Mouse (Mus musculus) limb, embryonic 10.5 days (tissue): ENCODE measurements at regions not wholly inside any gene's neighbourhood (a gene's known extent, or its start where the extent isn't known, plus 50 kb on each side); places are given as distances from the start of the nearest gene placed in this dataset.
"Not testable (repeated sequence)": the region's sequence is repeated elsewhere in the genome, so short reads cannot be mapped to it uniquely, and the experiment has no call there.

Experiments used
- DNase-seq: peaks from one replicate; pipeline ENCODE4 v3.0.0-alpha.2; 2017; ENCODE audit warnings: low spot score
- H3K27ac ChIP-seq: fragments of 300-500 bp; sonication (generic); 2 replicates; pipeline ENCODE4 v1.5.1; 2016; ENCODE audit warnings: mild to moderate bottlenecking
- H3K27me3 ChIP-seq: fragments of 300-500 bp; sonication (generic); 2 replicates; pipeline ENCODE4 v1.6.1; 2016; ENCODE audit warnings: low read depth, mild to moderate bottlenecking; ENCODE audit not compliant: poor library complexity, severe bottlenecking
- H3K36me3 ChIP-seq: fragments of 300-500 bp; sonication (generic); 2 replicates; pipeline ENCODE4 v1.6.1; 2016; ENCODE audit warnings: mild to moderate bottlenecking, moderate library complexity
- H3K4me1 ChIP-seq: fragments of 300-500 bp; sonication (generic); 2 replicates; pipeline ENCODE4 v1.6.1; 2016
- H3K4me3 ChIP-seq: fragments of 300-500 bp; sonication (generic); 2 replicates; pipeline ENCODE4 v1.5.1; 2016; ENCODE audit warnings: mild to moderate bottlenecking, moderate library complexity
- H3K9me3 ChIP-seq: fragments of 300-500 bp; sonication (generic); replicated peaks from 2 replicates; pipeline ENCODE4 v1.6.1; 2016; ENCODE audit warnings: mild to moderate bottlenecking
- WGBS: fragments of 180-500 bp; shearing (Covaris S2); methylation state at CpG from one replicate; pipeline ENCODE4 v1.1.7; 2016; 5-methylcytosine and 5-hydroxymethylcytosine counted together

DNA sequence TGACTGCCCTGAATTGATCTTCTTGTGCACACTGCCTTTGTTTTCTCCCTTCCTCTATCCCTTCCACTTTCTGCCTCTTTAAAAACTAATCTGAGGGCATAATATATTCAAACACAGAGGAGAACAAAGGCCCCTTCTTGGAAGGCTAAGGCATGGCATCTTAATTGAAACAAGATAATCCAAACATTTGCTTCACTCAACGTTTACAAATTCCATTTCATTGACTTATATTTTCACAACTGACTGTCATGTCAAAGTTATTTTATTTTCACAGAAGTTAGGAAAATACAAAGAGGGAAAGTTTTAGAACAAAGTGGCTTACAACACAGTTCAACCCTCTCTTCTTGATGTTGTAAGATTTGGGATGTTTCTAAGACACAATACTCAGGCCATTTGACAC lies 251.9 kb downstream of the Lpin1 start:
- no peak overlapping the region for H3K4me3 ChIP-seq
- H3K36me3 ChIP-seq = no peaks in the 10 kb centered on the region
- H3K4me1 ChIP-seq = no peaks in the 10 kb centered on the region
- H3K9me3 ChIP-seq = 0 out of 2 replicates have a peak, but pooled peaks cover 3% of the 10 kb centered on the region
- 48% methylated on average over 1 of the region's 1 CpGs for WGBS
- no peak for DNase-seq
- no peaks in the 10 kb centered on the region for H3K27me3 ChIP-seq
- no peak overlapping the region for H3K27ac ChIP-seq

DNA sequence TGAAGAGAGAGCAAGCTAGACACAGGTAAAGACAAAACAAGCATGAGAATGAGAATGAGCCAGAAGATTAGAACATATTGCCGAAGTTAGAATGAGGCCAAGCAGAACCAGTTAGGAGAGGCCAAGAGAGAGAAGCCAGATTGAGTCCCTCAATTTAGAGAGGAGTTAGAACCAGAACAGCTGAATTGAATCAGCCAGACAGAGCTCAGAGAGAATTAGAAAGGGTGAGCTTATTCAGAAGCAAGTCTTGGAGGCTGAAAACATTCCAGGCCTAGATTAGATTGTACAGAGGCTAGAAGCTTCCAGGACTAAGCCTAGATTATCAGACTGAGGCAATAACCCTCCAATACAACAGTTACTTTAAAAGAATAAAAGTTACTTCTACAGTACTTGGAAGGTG lies 256.1 kb downstream of the Lpin1 start:
- DNase-seq = no peak
- no peak overlapping the region for H3K27ac ChIP-seq
- WGBS = 92% methylated on average over 1 of the region's 1 CpGs
- H3K4me3 ChIP-seq = no peak overlapping the region
- H3K4me1 ChIP-seq = no peaks in the 10 kb centered on the region
- no peaks in the 10 kb centered on the region for H3K27me3 ChIP-seq
- no peaks in the 10 kb centered on the region for H3K9me3 ChIP-seq
- no peaks in the 10 kb centered on the region for H3K36me3 ChIP-seq

DNA sequence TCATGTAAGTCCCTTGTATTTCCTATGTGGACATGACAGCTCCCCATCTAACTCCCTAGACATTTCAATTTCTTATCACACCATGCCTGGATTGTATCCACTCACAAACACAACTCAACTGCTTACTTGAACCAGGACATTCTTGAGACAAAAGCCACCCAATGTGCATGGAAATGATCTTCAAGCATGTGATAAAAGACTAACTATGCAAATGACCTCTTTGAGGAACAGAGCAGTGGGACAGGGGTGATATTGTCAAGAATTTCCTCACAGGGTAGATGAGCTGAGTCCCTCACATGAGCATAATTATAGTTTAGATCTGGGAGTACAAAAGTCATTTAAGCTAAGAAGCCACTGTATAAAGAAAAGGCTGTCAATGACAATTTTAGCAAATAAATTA lies 259.0 kb downstream of the Lpin1 start:
- Histone ChIP-seq H3K4me3 (no peak overlapping the region), H3K9me3 (no peaks in the 10 kb centered on the region), H3K4me1 (no peaks in the 10 kb centered on the region), H3K36me3 (no peaks in the 10 kb centered on the region), H3K27me3 (no peaks in the 10 kb centered on the region), H3K27ac (no peak overlapping the region)
- DNase-seq = no peak

DNA sequence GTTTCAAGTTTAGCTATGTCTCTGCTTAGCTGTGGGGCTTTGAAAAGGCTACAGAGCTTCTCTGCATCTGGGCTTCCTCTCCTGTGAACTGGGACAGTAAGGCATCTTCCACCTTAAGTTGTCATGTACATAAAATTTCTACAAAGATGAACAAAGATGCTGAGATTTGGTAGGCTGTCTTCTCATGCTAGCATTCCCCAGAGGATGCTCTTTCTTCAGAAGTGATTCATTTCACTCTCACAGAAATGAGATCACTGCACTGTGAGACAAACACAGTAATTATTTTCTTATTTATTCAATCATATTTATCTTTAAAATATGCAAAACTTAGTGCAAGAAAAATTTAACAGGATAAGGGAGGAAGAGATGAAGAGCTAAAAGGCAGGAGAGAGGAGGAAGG lies 261.5 kb downstream of the Lpin1 start:
- Histone ChIP-seq H3K9me3 (no peaks in the 10 kb centered on the region), H3K27ac (no peak overlapping the region), H3K4me3 (no peak overlapping the region), H3K27me3 (no peaks in the 10 kb centered on the region), H3K4me1 (no peaks in the 10 kb centered on the region), H3K36me3 (no peaks in the 10 kb centered on the region)
- no peak for DNase-seq

DNA sequence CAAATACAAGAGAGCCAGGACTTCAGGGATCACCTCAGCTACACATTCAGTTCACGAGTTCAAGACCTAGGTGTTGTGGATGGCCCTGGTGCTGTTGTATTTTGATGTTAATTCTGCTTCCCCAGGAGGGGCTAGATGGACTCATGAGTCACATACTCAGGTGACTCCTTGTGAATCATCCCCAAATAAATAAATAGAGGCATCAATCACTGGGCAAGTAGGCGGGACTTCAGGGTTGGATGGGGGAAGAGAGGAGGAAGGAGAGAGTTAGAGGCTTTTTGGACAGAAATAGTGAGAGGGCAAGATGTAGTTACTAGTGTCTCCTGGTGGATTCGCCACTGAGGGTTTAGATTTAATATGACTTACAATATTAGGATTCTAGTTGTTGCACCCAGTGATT lies 266.7 kb downstream of the Lpin1 start:
- H3K9me3 ChIP-seq = no peaks in the 10 kb centered on the region
- H3K27ac ChIP-seq = no peak overlapping the region
- no peak overlapping the region for H3K4me3 ChIP-seq
- 83% methylated on average over 3 of the region's 3 CpGs for WGBS
- no peak for DNase-seq
- H3K4me1 ChIP-seq = no peaks in the 10 kb centered on the region
- no peaks in the 10 kb centered on the region for H3K27me3 ChIP-seq
- H3K36me3 ChIP-seq = no peaks in the 10 kb centered on the region

DNA sequence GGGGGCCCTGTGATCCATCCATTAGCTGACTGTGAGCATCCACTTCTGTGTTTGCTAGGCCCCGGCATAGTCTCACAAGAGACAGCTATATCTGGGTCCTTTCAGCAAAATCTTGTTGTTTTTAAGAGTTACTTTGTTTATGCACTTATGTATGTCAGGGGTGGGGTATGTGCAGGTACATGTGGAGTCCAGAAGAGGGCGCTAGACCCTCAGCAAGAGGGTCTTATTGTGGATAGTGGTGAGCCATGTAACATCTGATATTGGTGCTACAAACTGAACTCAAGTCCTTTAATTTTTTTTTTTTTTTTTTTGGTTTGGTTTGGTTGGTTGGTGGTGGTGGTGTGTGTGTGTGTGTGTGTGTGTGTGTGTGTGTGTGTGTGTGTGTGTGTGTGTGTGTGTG lies 268.7 kb downstream of the Lpin1 start:
- not testable (repeated sequence) for H3K27ac ChIP-seq, DNase-seq, H3K4me1 ChIP-seq, H3K36me3 ChIP-seq, H3K9me3 ChIP-seq, H3K27me3 ChIP-seq, H3K4me3 ChIP-seq
- WGBS = 46% methylated on average over 2 of the region's 2 CpGs

DNA sequence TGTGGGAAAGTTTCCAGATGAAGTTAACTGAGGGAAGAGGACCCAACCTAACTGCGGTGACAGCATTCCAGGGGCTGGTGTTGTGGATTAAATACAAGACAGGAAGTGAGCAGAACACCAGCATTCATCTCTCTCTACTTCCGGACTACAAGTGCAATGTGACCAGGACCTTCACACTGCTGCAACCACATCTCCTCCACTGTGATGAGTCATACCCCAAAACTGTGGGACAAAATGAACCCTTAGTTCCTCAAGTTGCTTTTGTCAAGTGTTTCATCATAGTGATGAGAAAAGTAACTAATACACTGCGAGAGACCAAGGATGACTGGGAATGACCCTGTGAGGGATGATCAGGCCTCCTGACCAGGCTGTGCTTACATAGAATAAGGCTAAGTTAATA lies 279.3 kb downstream of the Lpin1 start:
- DNase-seq = no peak
- no peak overlapping the region for H3K4me3 ChIP-seq
- WGBS = 90% methylated on average over 3 of the region's 3 CpGs

DNA sequence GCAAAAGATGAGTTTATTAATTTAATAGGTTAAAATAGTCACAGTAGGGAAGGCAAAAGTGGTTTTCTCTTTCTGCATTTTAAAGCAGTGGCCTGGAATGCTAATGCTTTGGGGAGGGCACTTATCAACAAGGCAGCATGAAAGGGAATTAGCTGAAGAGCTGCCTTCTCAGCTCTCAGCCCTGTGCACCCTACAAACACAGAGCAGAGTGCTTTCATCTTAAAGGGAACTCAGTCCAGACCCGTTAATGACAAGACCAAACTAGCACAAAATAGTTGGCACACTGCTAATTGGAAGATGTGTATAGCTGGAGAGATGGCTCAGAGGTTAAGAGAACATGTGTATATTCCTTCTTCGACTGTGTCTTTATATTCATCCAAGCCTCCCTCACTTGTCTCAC lies 281.6 kb downstream of the Lpin1 start:
- 40% methylated on average over 2 of the region's 2 CpGs for WGBS
- no peak for DNase-seq
- H3K27me3 ChIP-seq = no peaks in the 10 kb centered on the region
- H3K4me3 ChIP-seq = no peak overlapping the region
- H3K9me3 ChIP-seq = no peaks in the 10 kb centered on the region
- no peaks in the 10 kb centered on the region for H3K4me1 ChIP-seq
- H3K36me3 ChIP-seq = no peaks in the 10 kb centered on the region
- no peak overlapping the region for H3K27ac ChIP-seq

More for the DNA sequence above, 279.3 kb downstream of the Lpin1 start:
- Histone ChIP-seq H3K27ac (no peak overlapping the region), H3K36me3 (no peaks in the 10 kb centered on the region), H3K9me3 (no peaks in the 10 kb centered on the region), H3K27me3 (no peaks in the 10 kb centered on the region), H3K4me1 (no peaks in the 10 kb centered on the region)

DNA sequence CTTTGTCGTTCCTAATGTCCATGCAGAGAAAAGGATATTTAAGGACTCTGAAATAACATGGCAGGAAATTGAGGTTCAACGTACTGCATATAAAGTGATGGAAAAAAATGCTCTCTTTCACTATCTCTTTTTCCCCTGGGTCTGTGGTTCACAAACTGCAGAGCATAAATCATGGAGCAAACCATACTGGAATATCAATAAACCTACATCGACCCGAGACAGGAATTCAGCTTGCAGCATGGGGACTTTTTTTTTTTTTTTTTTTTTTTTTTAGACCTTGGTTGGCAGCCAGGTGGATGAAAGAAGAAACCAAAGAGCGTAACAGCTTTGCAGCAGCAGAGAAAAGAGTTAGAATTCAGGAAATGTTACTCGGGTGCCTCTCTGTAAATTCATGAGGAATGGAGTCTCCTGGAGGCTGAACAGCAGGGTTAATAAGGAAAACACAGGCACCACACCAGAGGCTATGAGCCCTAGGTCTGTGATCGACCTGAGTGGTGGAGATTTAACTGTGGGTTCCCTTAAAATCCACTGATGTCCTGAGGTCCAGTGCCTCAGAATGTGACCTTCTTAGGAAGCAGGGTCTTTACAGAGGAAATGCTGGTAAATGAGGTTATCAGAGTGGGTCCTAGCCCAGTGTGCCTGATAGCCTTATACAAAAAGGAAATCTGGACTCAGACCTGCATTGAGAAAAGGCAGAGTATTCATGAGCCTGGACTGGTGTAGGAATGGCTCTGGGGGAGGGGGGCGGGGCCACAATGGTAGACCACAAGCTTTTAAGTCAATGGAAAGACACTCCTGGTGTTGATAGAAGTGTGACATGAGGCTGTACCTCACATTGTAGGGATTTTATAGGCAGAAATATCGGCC lies 290.0 kb downstream of the Lpin1 start:
- Histone ChIP-seq H3K36me3 (no peaks in the 10 kb centered on the region), H3K27ac (no peak overlapping the region), H3K9me3 (no peaks in the 10 kb centered on the region), H3K27me3 (no peaks in the 10 kb centered on the region), H3K4me1 (no peaks in the 10 kb centered on the region), H3K4me3 (no peak overlapping the region)
- WGBS = 84% methylated on average over 9 of the region's 9 CpGs
- no peak for DNase-seq

DNA sequence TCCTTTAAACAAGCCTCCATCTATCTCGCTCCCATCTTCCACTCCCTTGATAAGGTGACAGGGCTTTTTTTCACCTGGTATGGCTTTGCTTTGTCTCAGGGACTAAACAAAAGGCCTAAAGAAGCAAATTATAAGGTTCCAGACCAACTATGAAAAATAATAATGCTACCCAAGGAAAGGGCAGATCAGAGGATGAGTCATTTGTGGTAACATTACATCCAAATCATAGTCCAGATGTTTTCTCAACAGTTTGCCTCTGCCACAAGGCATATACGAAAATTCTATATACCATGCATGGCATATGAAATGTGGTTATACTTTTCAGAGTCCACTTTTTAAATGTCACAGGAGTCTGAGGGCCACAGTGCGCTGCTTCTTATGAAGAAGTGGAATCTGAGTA lies 302.7 kb downstream of the Lpin1 start:
- H3K27me3 ChIP-seq = no peaks in the 10 kb centered on the region

DNA sequence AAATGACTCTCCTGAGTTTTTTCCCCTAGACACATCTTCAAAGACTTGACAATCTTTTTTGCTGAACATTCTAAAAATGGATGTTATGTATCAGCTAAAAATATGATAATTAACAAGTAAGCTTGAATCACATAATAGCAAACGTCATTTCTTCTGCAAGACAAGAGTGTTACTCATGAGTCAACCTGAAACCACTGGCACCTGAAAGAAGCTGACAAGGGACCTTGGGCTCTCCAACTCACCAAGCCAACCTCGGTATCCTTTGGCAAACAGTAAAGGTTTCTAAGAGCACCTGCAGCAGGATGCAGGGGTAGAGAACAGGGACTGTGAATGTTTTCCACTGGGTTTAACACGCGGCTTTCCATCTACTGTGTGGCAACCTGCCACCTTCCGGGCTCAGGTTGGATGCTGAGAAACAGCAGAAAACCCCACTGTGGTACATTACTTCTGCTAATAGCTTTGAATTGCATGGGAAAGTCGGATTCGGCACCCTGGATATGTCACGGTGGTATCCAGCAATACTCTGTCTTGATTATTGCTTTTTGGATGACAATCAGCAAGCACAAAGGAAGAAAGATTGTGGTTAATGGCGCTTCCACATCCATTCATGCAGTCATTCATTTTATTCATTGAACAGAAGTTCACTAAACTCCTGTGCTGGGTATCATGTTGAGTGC lies 305.9 kb downstream of the Lpin1 start:
- Histone ChIP-seq H3K27ac (no peak overlapping the region), H3K36me3 (no peaks in the 10 kb centered on the region), H3K9me3 (no peaks in the 10 kb centered on the region), H3K27me3 (no peaks in the 10 kb centered on the region), H3K4me1 (no peaks in the 10 kb centered on the region), H3K4me3 (no peak overlapping the region)
- 90% methylated on average over 9 of the region's 9 CpGs for WGBS
- DNase-seq = no peak

More for the DNA sequence above, 302.7 kb downstream of the Lpin1 start:
- WGBS = 92% methylated on average over 3 of the region's 3 CpGs
- Histone ChIP-seq H3K4me3 (no peak overlapping the region), H3K36me3 (no peaks in the 10 kb centered on the region), H3K9me3 (no peaks in the 10 kb centered on the region), H3K27ac (no peak overlapping the region), H3K4me1 (no peaks in the 10 kb centered on the region)
- no peak for DNase-seq

DNA sequence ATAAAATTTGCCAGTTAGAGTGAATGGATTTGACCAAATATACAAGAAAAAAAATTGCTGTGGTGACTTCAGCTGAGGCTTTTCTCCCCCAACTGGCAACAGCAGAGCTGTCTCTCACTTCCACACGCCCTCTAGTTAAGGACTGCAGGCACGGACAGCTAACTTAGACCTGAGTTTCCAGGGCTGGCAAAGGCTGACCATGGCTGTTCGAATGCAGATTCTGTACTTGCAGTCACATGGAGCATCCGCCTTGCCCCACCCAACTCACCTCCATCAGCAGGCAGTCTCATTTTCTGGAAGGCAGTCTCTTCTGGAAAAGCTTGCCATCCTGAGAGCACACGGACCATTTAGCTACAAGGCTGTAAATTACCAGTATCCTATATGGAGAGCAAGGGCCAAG lies 325.7 kb downstream of the Lpin1 start:
- Histone ChIP-seq H3K36me3 (no peaks in the 10 kb centered on the region), H3K4me3 (no peak overlapping the region), H3K4me1 (no peaks in the 10 kb centered on the region), H3K27me3 (no peaks in the 10 kb centered on the region), H3K9me3 (no peaks in the 10 kb centered on the region), H3K27ac (no peak overlapping the region)
- 80% methylated on average over 5 of the region's 5 CpGs for WGBS
- no peak for DNase-seq

DNA sequence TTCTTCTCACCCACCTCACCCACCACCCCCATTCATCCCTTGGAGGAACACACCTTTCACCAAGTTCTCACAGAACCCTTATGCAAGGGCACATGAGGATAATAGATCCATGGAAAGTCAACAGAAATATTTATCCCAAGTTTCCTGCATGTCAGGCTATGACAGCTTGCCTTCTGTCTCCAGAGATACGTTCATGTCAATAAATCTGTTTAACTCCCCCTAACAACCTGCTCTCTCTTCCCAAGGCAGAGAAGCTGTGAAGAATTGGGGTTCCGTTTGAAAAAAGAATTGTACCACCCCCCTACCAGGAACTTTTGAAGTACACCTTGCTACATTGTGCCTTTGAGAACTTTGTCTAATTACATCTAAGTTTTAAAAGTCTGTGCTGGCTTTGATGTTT lies 331.6 kb downstream of the Lpin1 start:
- no peak for DNase-seq
- Histone ChIP-seq H3K27ac (no peak overlapping the region), H3K4me3 (no peak overlapping the region), H3K36me3 (no peaks in the 10 kb centered on the region), H3K27me3 (no peaks in the 10 kb centered on the region), H3K9me3 (no peaks in the 10 kb centered on the region), H3K4me1 (no peaks in the 10 kb centered on the region)
- 87% methylated on average over 2 of the region's 2 CpGs for WGBS
